Mouse (Mus musculus) megakaryocyte, adult 5-6 weeks (primary cell): ENCODE measurements at regions not wholly inside any gene's neighbourhood (a gene's known extent, or its start where the extent isn't known, plus 50 kb on each side); places are given as distances from the start of the nearest gene placed in this dataset.

Experiments used
- ATAC-seq: 2 replicates; pipeline ENCODE4 v1.8.0; 2016; ENCODE audit warnings: mild to moderate bottlenecking, inconsistent platforms; ENCODE audit not compliant: poor library complexity, severe bottlenecking

- peak; percentile 99 for ATAC-seq
Observed at GRCm38 (mm10) chr9:57325962-57326361, 63.5 kb upstream of the 1700017B05Rik start.

GRCm38 (mm10) chr9:57319009-57319408, 56.6 kb upstream of the 1700017B05Rik start:
- ATAC-seq = peak; percentile 88

DNA sequence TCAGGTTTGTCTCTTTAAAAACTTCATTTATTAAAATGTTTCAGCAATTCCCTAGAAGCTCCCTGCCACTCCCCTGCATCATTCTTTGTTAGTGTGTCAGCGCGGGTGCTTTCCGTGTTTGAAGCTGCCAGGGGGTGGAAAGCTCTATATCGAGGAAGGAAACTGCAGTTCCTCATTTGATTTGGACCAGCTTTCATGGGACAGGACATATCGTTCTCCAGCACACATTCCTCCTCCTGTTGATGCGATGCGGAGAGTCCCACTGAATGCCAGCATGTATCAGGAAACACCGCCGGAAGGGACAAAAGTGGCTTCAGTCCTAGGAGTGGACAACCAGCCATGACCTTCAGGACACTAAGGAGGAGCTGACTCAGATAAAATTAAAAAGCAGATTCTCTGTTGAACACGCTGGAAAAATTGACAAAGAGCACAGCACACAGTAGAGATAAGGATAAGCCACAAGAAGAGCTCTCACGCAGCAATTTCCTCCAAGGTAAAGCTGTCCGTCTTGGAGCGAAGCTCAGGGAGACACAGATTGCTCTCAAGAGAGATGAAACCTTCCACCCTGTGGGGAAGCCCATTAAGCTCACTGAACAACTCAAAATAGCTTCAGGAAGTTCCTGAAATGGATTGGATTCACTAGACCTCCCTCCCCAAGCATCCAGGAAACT, 55.3 kb upstream of the 1700017B05Rik start:
- peak; percentile 58 for ATAC-seq

- no peak for ATAC-seq
Observed at GRCm38 (mm10) chr9:57315032-57315660, 52.7 kb upstream of the 1700017B05Rik start.

- no peak for ATAC-seq
Observed at GRCm38 (mm10) chr9:57313876-57314275, 51.5 kb upstream of the 1700017B05Rik start.

DNA sequence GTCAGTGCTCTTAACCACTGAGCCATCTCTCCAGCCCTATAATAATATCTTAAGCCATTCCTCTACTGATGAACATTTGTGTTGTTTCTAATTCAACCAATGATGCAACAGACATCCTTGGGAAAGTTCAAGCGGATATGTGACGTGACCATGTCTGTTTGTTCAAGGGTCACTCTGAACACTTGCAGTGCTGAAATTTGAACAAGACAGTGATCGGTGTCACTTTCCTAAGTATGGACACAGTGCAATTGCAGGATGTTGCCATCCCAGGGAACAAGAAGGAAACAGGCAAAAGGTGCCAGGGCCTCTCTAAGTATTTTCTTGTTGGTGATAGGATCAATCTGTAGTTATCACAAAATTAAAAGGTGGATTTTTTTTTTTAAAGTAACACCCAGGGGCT, 50.1 kb upstream of the 1700017B05Rik start:
- no peak for ATAC-seq
